Mouse (Mus musculus): ENCODE measurements around the gene Arhgap24.

Gene Arhgap24

GRCm38 (mm10) chr5:102577729-102578128, 96.5 kb downstream of the Arhgap24 start:
- CTCF ChIA-PET = no interaction called here

DNA sequence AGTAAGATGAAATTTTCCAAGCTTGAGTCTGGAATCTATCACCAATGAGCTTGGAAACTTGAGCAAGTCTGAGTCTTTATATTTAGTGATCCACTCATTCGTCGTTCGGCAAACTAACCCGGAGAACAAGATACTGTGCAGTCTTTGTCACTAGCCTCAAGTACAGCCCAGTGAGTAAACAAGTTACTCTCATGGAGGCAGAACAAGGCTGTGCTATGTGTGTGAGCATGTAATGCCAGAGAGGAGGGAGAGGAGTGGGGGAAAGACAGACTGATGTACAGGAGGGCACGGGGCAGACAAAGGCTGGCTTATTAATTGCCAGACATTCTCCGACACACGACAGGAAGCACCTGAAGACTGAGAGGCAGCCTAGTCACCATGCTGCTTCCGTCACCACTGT, 97.2 kb downstream of the Arhgap24 start:
- CTCF ChIA-PET = interaction anchor here (0.5 kb wide), 1 partner anchor 125 kb away, joined by 7 read pairs; no protein-coding TSS in a partner anchor

DNA sequence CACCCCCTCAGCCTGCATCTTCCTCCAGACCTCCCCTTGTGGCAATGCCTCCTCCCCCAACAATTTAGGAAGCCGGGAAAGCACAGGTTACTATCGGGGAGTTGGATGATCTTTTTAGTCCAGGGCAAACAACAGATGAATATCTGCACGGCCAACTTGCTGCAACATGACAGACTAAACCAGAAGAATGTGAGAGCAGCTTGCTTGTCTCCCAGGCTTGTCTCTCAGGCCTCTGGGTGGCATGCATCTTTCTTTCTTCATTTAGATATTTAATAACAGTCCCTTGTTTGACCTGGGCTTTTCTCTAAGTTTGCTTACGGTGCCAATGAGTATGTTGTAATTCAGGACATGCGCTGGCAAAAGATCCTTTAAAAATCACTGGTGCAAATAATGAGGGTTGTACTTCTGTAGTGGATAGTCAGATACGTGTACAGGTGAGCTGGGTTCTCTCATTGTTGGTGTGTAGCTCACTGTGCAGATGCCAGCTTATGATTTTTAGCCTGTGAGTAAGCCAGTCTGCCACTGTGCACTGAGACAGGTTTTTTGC, 101.7 kb downstream of the Arhgap24 start:
- CTCF ChIA-PET = no interaction called here

DNA sequence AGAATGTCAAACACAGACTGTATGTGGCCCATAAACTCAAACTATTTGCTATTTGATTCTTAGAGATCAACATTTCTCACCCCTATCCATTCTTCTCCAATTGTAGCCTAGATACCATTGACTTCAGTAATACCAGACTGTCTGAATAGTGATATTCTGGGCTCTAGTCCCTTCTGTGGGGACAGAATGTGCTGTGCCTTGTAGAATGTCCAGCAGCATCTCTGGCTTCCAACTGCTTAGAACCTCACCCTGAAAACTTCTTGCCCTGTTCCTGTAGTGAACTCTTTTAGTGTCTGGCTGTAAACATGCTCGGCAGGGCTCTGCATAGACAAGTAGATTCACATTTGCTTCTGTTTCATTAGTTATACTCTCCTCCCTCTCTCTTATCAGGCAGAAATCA, 110.2 kb downstream of the Arhgap24 start:
- CTCF ChIA-PET = no interaction called here

DNA sequence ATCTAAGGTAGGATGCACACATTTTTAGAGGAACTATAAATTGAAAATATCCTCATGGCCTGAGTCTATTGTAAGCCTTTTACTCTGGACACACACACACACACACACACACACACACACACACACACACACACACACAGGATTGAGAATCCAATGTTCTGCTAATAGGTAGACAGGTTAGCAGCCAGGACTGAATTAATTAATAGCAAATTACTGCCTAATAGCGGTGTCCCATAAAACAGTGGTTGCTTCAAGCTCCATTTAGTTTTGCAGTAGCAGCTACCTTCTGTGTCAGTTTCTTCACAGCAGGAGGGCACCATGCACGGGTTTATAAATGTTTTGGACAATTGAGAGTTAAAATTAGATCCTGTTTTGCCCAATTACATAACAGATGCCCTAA, 111.9 kb downstream of the Arhgap24 start:
- CTCF ChIA-PET = no interaction called here

- CTCF ChIA-PET = no interaction called here
Measured at GRCm38 (mm10) chr5:102599102-102599501, 117.9 kb downstream of the Arhgap24 start.

DNA sequence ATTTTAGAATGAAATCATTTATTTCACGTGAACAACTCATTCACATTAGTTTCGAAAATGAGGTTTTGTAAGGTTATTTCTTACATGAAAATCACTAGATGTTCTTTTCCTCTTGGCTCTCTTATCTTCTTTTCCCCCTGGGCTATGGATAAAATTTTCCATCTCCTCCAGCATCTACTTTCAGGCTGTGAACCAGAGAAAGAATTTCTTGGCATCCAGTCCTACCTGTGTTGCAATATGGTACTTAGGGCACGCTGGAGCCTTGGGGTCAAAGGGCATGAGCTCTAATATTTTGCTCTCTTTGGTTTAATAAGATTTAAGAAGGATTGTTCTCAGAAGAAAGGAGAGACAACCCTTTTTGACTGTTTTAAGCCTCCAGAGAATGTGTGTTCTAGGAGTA, 132.4 kb downstream of the Arhgap24 start:
- CTCF ChIA-PET = no interaction called here

GRCm38 (mm10) chr5:102614081-102614480, 132.9 kb downstream of the Arhgap24 start:
- CTCF ChIA-PET = no interaction called here

GRCm38 (mm10) chr5:102615249-102615648, 134.1 kb downstream of the Arhgap24 start:
- CTCF ChIA-PET = no interaction called here

DNA sequence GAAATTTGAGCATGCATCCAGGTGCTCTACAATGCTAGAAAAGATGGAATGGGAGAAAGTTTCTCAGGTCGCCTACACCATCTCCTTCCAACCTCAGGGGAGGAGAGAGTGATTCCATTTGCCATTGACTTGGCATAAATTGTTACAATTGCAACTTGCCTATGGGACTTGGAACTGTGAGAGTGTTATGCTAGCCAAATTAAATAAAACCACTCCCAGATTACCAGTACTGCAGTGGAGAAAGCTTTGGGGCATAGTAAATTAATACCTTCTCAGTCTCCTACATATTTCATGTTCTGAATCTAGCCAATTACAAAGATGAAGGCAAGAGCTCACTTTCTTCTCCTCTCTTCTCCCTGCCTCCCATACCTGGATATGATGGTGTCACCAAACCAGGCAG, 139.8 kb downstream of the Arhgap24 start:
- CTCF ChIA-PET = interaction anchor here (0.6 kb wide), 1 partner anchor 15 kb away, joined by 4 read pairs; no protein-coding TSS in a partner anchor

DNA sequence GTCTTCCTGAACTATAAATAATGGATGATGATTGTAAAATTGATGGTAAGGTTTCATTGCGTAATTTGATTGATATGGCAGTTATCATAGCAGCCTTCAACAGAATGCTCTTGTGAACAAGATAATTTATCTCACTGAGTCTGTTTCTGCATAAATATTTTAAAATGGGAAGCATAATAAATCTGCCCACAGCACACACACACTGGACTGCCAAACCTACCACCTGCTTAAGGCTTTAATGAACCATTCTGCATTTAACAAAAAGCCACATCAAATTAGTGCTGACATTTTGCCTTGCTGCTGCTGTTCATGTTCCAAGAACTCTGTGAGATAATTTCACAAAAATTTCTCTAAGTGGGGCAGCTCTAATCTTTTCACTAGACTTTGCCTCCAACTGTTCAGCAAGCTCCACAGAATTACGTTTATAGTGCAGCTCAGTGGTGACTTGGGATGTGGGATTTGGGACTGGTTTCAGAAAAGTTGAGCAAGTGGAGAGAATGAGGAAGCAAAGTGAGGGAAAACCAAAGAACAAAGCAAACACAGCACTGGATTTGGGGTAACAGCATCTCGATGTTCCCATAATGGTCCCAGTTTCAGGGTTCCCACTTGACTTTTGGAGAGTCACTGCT, 142.7 kb downstream of the Arhgap24 start:
- CTCF ChIA-PET = no interaction called here

DNA sequence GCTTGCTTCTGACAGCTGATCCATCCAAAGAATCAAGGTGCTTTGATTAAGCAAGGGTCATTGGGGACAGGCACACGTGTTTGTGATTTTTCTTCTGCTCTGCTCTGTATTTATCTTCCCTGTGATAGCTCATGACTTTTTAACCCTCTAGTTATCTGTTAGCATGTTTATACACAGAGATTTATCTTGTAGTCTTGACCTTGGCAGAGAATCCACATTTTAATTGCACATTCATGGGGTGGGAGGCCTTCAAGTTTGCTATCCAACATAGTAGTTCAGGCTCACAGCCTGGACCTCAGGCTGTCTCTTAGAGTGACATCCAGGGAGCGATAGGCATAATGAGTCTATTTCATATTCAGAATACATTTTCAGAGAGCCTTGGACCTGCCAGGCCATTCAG, 145.5 kb downstream of the Arhgap24 start:
- CTCF ChIA-PET = no interaction called here

DNA sequence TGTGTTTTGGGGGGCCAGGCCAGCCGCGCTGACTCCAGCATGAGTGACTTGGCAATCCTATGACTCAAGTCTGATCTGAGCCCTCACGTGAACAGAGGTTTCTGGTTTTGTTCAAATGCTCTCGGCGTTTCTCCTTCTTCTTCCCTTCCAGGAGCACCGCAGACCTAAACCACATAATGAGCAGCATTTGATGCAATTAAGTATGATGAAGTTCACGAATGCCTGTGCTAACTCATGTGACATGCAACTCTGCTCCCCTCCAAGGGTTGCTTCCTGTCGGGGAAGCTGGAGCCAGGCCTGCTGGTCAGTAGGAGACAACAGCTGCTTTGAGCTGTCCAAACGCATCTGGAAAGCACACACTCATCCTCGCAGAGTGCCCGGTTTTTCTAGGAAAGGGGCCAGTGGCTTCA, 148.2 kb downstream of the Arhgap24 start:
- CTCF ChIA-PET = no interaction called here

GRCm38 (mm10) chr5:102635591-102635990, 154.4 kb downstream of the Arhgap24 start:
- CTCF ChIA-PET = no interaction called here

- CTCF ChIA-PET = no interaction called here
Measured at GRCm38 (mm10) chr5:102639782-102640559, 158.8 kb downstream of the Arhgap24 start.

DNA sequence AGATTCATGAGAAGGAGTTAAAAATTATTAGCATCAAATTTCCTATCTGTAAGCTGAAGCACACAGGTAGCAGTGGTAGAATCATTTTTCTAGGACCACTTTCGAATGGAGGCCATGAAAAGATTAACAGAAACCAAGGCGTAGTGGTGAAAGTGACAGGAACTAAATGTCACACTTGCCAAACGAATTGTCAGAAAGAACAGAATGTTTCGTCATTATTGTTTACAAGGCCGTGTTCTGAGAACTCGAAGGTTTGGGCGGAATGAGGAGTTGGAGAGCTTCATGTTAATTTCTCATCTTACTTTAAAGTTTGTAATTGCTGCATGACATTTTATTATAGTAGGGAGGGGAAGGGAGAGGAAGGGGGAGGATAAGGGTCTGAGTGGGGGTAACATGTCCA, 162.2 kb downstream of the Arhgap24 start:
- CTCF ChIA-PET = no interaction called here

DNA sequence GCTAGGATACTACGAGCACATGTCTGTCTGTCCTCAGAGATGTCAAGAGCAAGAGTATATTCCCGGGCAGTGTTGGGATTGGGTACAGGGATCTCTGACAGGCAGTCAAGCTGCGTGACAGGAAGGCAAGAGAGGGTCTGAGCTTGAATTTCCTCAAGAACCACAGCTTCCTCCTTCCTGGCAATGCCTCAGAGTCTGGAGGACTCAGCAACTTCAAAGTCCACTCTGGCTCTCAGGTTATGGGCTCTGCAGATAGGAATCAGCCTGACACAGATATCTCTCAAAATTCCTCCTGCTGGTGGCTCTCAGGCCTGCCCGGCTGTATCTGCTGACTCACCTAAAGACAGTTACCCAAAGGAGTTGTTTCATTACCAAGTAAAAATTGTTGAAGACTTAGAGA, 162.6 kb downstream of the Arhgap24 start:
- CTCF ChIA-PET = no interaction called here

DNA sequence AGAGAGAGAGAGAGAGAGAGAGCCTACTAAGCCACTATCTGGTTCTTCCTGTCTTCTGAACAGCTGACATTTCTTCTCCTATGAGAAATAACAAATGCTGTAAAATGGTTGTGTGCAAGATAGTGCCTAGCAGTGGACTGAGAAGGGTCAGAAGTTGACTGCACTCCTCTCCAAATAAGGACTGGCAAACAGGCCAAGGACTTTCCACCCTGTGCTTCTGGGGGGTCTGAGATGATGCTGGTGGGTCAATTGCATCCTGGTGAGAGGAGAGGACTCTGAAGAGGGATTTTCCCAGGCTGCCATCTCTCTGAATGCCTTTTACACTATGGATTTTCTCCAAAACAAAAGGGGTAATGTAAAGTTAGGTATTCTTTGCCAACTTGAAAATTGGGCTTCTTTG, 177.9 kb downstream of the Arhgap24 start:
- CTCF ChIA-PET = no interaction called here

DNA sequence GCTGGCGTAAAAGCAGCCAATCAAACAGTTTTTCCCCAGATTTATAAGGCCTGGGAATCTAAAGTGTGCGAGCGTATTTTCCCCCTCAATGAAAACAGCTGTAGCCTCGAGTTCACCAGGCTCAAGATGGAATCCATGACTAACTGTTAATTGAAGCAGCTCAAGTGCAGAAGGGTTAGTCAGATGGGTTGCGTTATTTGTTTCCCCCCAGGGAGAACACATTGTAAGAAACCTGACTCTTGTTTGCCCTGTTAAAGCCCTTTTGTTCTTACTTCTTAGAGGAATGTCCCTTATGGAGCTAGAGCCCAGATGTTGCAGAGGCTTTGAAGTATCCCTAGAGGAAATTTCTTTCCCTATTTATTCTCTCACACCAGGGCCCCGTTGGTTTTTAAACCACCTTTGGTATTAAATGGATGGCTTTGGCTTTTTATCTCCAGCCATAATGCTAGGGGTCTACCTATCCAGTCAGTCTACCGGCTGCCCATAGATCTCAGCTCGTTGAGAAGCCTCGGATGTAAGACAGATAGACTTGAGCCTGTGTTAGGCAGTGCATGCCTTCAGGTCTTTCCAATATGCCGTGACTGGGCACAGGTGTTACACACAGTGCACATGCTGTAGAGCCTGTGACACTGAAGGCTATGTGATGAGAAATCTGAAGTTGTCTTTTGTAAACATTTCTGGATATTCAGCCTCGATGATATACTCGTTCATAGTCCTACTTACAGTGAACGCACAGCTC, 184.0 kb downstream of the Arhgap24 start:
- CTCF ChIA-PET = no interaction called here

DNA sequence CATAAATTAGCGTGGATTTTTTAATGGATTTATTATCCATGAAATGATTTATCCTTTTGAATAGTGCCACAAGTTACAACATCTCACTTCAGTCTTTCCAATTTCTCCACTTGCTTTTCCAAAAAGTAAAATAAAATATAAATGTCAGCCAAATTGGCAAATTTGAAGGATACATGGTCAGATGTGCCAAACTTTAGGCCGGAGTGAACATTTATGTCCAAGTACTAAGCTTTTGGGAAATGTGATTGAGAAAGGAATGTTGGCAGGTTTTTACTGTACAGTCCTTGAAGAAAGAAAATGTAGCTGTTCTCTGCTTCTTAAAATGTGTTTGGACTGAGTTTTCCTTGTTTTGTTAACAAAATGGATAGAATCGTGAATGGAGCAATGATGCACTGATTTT, 185.7 kb downstream of the Arhgap24 start:
- CTCF ChIA-PET = no interaction called here

GRCm38 (mm10) chr5:102667754-102668575, 186.8 kb downstream of the Arhgap24 start:
- CTCF ChIA-PET = interaction anchor here (0.6 kb wide), 1 partner anchor 304 kb away, joined by 3 read pairs; no protein-coding TSS in a partner anchor

DNA sequence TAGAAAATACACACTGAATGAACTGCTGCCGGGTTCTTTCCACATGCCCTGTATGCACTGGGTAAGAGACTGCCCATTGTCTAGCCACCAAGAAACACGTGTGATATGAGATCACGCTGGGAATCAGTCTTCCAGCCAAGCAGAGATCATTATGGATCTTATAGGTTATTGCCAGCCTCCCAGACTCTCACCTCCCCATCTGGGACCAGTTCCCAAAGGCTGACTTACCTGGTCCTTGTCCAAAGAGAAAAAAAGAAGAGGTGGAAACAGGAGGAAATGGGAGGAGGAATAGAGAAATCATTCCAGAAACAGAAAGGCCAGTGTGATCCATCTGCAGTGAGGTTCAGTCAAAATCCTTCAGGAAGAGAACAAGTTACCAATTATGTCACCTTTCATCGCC, 189.0 kb downstream of the Arhgap24 start:
- CTCF ChIA-PET = no interaction called here

Measured in spleen, embryonic (tissue).